Mouse (Mus musculus): ENCODE measurements at regions not wholly inside any gene's neighbourhood (a gene's known extent, or its start where the extent isn't known, plus 50 kb on each side); places are given as distances from the start of the nearest gene placed in this dataset.

DNA sequence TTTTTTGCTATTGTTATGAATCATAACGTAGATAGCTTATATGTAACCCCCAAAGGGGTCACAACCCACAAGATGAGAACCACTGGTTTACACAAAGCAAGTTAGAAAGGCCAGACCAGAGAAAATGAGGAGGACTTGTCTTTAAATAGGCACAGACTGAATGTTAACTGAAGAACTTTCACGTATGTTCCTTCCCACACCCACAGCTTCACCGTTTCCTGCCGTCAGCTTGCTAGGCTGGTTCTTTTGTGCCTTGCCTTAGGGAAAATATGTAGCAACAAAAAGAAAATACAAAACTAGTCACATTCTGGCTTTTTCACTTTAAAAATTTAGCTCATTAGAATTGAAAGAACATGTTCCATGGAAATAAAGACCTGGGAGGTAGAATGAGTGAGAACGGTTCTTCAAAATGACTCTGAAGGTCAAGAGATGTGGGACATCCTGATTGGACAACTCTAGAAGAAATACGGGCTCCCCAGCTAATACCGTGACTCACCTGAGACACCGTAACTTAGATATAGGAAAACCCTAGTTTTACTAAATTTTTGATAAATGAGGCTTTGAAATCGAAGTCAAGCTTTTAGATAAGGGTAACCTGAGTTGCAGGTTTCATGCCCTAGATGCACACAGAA lies 57.2 kb upstream of the Gm47985 start:
- H3K36me3 ChIP-seq (ENCODE audit: control insufficient read depth, insufficient read depth, low read length), result no peaks in the 10 kb centered on the region
- no peaks in the 10 kb centered on the region for H3K9me3 ChIP-seq (ENCODE audit: control insufficient read depth, low read length)
- H3K4me3 ChIP-seq (ENCODE audit: low read length), result no peak overlapping the region
- no peak for ATAC-seq
- no peak overlapping the region for H3K9ac ChIP-seq (ENCODE audit: low read depth, low read length)
- H3K4me2 ChIP-seq (ENCODE audit: low read length), result no peak overlapping the region
- H3K27me3 ChIP-seq (replicated peaks; ENCODE audit: control insufficient read depth, insufficient read depth, low read length), result no peaks in the 10 kb centered on the region
- WGBS, result 89% methylated on average over 9 of the region's 9 CpGs
- no peaks in the 10 kb centered on the region for H3K4me1 ChIP-seq (ENCODE audit: control insufficient read depth, insufficient read depth, low read depth, low read length)
- H3K27ac ChIP-seq (ENCODE audit: low read depth, low read length), result no peak overlapping the region

DNA sequence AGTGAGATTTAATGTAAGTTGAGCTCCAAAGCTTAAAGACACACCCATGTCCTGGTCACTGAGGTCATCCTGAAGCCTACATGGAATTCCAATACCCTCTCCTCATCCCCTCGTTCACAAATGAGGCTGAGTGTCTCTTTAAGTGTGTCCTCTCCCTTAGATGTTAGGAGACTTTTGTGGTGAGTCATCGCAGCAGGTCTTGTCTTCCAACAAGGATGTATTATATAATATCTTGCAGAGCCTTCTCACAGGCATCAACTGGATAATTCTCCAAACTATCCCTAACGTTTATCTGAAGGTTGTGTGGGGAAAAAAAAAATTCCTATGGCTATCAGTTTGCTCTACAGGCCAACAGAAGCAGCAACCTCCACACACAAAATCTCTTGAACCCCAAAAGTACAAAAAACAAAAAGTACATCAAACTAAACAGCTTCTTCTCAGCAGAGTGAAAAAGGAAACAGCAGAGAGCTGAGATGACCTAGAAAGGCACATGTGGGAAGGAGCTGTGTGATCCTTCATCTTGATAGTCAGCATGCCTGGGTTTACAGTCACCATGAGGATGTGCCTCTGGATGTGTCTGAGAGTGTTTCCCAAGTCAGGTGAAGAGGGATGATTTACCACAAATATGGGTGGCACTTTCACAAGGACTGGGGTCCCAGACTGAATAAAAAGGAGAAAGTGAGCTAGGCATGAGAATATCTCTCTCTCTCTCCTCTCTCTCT lies 56.4 kb upstream of the Gm47985 start:
- no peak for ATAC-seq
- no peaks in the 10 kb centered on the region for H3K36me3 ChIP-seq (ENCODE audit: control insufficient read depth, insufficient read depth, low read length)
- WGBS, result 84% methylated on average over 3 of the region's 3 CpGs

DNA sequence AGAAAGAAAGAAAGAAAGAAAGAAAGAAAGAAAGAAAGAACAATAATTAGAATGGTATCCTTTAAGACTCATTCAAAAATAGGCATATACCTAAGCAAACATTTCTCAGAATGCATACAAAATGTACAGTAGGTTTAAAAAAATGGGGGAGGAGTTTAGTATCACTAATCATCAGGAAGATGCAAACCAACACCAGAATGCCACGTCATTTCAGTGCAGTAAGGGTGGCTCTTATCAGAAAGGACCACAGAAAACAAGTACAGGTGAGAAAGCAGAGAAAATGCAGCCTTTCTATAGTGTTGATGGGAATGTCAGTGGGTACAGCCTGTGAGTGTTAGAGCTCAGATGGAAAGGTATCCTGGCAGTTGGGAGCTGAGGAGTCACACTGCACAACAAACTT lies 55.6 kb upstream of the Gm47985 start:
- no peak overlapping the region for H3K27ac ChIP-seq (ENCODE audit: low read depth, low read length)
- no peak overlapping the region for H3K4me2 ChIP-seq (ENCODE audit: low read length)
- H3K9me3 ChIP-seq (ENCODE audit: control insufficient read depth, low read length), result no peaks in the 10 kb centered on the region
- WGBS, result 56% methylated on average over 1 of the region's 1 CpGs
- no peaks in the 10 kb centered on the region for H3K27me3 ChIP-seq (replicated peaks; ENCODE audit: control insufficient read depth, insufficient read depth, low read length)
- no peak for ATAC-seq
- no peak overlapping the region for H3K4me3 ChIP-seq (ENCODE audit: low read length)
- no peak overlapping the region for H3K9ac ChIP-seq (ENCODE audit: low read depth, low read length)
- no peaks in the 10 kb centered on the region for H3K36me3 ChIP-seq (ENCODE audit: control insufficient read depth, insufficient read depth, low read length)
- no peaks in the 10 kb centered on the region for H3K4me1 ChIP-seq (ENCODE audit: control insufficient read depth, insufficient read depth, low read depth, low read length)

More for the DNA sequence above, 56.4 kb upstream of the Gm47985 start:
- Histone ChIP-seq H3K9ac (ENCODE audit: low read depth, low read length) (no peak overlapping the region), H3K9me3 (ENCODE audit: control insufficient read depth, low read length) (no peaks in the 10 kb centered on the region), H3K27me3 (replicated peaks; ENCODE audit: control insufficient read depth, insufficient read depth, low read length) (no peaks in the 10 kb centered on the region), H3K4me2 (ENCODE audit: low read length) (no peak overlapping the region), H3K4me1 (ENCODE audit: control insufficient read depth, insufficient read depth, low read depth, low read length) (no peaks in the 10 kb centered on the region), H3K27ac (ENCODE audit: low read depth, low read length) (no peak overlapping the region), H3K4me3 (ENCODE audit: low read length) (no peak overlapping the region)

DNA sequence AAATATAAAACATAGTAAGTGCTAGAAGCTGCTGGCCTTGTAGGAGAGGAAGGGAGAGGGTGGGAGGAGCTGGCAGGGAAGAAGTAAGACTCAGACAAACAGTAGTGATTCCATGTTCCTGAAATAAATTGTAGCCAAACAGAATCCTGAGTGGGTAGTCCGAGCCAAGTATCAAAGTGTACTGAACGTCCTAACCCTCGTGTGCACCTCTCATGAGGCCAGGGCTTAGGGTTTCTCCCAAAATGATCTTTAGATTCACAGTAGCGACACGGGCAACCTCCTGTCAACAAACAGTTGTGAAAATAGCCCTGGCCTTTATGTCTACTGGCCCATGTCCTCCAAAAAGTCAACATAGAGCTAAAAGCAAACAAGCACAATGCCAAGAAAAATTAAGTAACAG lies 54.3 kb upstream of the Gm47985 start:
- H3K9ac ChIP-seq (ENCODE audit: low read depth, low read length), result no peak overlapping the region
- no peaks in the 10 kb centered on the region for H3K9me3 ChIP-seq (ENCODE audit: control insufficient read depth, low read length)
- no peak overlapping the region for H3K4me2 ChIP-seq (ENCODE audit: low read length)
- ATAC-seq, result no peak
- H3K27ac ChIP-seq (ENCODE audit: low read depth, low read length), result no peak overlapping the region
- H3K36me3 ChIP-seq (ENCODE audit: control insufficient read depth, insufficient read depth, low read length), result no peaks in the 10 kb centered on the region
- H3K4me1 ChIP-seq (ENCODE audit: control insufficient read depth, insufficient read depth, low read depth, low read length), result no peaks in the 10 kb centered on the region
- no peak overlapping the region for H3K4me3 ChIP-seq (ENCODE audit: low read length)
- H3K27me3 ChIP-seq (replicated peaks; ENCODE audit: control insufficient read depth, insufficient read depth, low read length), result no peaks in the 10 kb centered on the region
- 79% methylated on average over 5 of the region's 5 CpGs for WGBS

DNA sequence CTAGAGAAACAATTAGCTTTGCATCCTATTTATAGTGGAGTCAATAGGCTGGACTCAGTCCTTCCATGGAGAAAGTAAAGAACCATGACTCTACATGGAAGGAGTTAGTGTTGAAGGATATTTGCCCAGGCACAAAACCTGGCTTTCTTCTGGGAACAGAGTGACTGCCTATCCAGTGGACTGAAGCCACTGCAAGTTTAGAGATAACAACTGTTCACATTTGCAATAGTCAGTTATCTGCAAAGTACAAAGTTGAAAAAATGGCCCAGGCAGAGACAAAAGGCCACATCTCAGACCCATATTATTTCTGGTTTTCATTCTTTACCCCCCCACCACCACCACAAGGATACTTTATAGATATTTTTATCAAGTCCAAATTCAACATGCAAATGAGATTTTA lies 53.4 kb upstream of the Gm47985 start:
- no peaks in the 10 kb centered on the region for H3K9me3 ChIP-seq (ENCODE audit: control insufficient read depth, low read length)
- H3K27me3 ChIP-seq (replicated peaks; ENCODE audit: control insufficient read depth, insufficient read depth, low read length), result no peaks in the 10 kb centered on the region
- no peak overlapping the region for H3K9ac ChIP-seq (ENCODE audit: low read depth, low read length)
- H3K4me1 ChIP-seq (ENCODE audit: control insufficient read depth, insufficient read depth, low read depth, low read length), result no peaks in the 10 kb centered on the region
- no peak overlapping the region for H3K4me2 ChIP-seq (ENCODE audit: low read length)
- no peak overlapping the region for H3K27ac ChIP-seq (ENCODE audit: low read depth, low read length)
- H3K36me3 ChIP-seq (ENCODE audit: control insufficient read depth, insufficient read depth, low read length), result no peaks in the 10 kb centered on the region
- no peak for ATAC-seq
- no peak overlapping the region for H3K4me3 ChIP-seq (ENCODE audit: low read length)

DNA sequence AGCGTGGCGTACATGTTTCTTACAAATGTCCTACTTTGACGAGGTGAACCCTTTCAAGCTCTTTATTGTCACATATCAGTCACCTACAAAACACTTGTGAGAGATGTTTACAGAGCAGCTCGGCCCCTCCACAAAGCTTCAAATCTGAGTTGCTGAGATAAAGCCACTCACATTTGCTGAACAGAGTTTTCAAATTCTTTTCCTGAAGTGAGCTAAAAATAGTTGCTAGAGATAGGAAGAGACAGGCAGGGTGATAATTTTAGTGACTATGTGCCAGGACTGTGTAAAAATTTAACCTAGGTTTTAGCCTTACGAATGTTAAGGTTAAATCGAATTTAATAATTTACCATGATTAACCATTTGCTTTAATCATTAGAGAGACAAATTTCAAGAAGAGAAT lies 52.3 kb upstream of the Gm47985 start:
- Histone ChIP-seq H3K27me3 (replicated peaks; ENCODE audit: control insufficient read depth, insufficient read depth, low read length) (no peaks in the 10 kb centered on the region), H3K4me1 (ENCODE audit: control insufficient read depth, insufficient read depth, low read depth, low read length) (no peaks in the 10 kb centered on the region), H3K9ac (ENCODE audit: low read depth, low read length) (no peak overlapping the region), H3K27ac (ENCODE audit: low read depth, low read length) (no peak overlapping the region), H3K9me3 (ENCODE audit: control insufficient read depth, low read length) (no peaks in the 10 kb centered on the region), H3K4me2 (ENCODE audit: low read length) (no peak overlapping the region), H3K4me3 (ENCODE audit: low read length) (no peak overlapping the region), H3K36me3 (ENCODE audit: control insufficient read depth, insufficient read depth, low read length) (no peaks in the 10 kb centered on the region)
- no peak for ATAC-seq
- WGBS, result 83% methylated on average over 6 of the region's 6 CpGs

DNA sequence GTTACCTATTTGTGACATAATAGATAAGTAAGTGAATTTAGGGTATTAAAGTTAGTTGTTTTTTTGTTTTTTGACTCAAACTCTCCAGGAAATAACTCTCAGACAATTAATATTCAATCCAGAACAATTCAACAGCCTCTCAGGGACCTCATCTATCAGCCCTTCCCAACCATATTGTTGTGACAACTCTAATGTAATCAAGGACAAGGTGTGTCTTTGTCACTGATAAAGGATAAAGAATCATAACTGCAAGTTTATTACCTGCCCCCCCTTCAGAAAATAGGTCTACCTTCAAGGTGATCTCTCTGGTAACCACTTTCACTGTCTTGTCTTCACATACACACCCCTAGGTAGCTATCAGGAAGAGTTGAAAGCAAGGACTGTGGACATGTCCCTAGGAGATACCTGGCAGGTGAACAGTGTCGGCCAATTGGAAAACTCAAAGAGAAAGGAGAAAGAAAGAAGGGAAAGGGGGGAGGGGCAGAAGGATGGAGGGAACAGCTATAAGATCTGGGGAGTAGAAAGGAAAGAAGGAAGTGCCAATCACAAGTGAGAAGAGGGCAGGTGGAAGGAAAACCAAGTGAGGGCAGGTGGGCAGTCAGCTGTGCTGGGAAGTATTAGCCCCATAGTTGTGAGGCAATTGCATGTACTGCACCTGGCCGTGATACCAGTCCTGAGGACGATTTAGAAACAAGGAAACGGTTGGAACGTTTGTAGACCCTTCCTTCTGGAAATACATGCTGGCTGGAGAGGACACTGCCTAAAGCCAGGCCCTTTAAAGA lies 51.3 kb upstream of the Gm47985 start:
- H3K4me3 ChIP-seq (ENCODE audit: low read length), result no peak overlapping the region
- 85% methylated on average over 5 of the region's 5 CpGs for WGBS
- no peak overlapping the region for H3K9ac ChIP-seq (ENCODE audit: low read depth, low read length)
- H3K27ac ChIP-seq (ENCODE audit: low read depth, low read length), result no peak overlapping the region
- no peak for ATAC-seq
- H3K27me3 ChIP-seq (replicated peaks; ENCODE audit: control insufficient read depth, insufficient read depth, low read length), result no peaks in the 10 kb centered on the region
- no peaks in the 10 kb centered on the region for H3K9me3 ChIP-seq (ENCODE audit: control insufficient read depth, low read length)
- H3K4me1 ChIP-seq (ENCODE audit: control insufficient read depth, insufficient read depth, low read depth, low read length), result no peaks in the 10 kb centered on the region
- H3K36me3 ChIP-seq (ENCODE audit: control insufficient read depth, insufficient read depth, low read length), result no peaks in the 10 kb centered on the region
- no peak overlapping the region for H3K4me2 ChIP-seq (ENCODE audit: low read length)

DNA sequence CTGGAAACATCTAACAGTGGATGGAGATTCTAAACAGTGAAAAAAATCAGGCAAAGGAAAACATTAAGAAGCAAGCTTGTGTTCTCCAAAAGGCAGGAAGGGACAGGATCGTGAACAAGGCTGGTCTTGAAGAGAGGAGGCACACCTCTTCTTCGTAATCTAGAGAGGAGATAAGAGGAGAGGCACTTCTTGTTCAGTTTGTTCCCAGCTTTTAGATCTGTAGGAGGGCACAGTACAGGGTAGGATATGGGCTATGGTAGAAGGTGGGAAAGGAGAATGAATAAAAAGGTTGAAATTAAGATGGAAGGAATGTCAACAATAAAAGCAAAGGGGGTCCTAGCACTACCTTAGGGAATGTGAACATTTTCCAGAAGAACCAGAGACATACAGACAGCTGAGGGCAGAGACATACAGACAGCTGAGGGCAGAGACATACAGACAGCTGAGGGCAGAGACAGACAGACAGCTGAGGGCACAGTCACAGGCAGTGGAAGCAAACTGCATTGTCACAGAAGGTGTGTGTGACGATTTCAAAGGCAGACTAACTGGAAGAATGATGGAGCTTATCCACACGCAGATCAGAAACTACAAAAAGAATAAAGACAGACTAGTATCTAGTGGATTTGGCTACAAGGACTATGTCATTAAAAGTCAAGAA lies 50.6 kb upstream of the Gm47985 start:
- Histone ChIP-seq H3K4me1 (ENCODE audit: control insufficient read depth, insufficient read depth, low read depth, low read length) (no peaks in the 10 kb centered on the region), H3K9me3 (ENCODE audit: control insufficient read depth, low read length) (no peaks in the 10 kb centered on the region), H3K27me3 (replicated peaks; ENCODE audit: control insufficient read depth, insufficient read depth, low read length) (no peaks in the 10 kb centered on the region), H3K4me3 (ENCODE audit: low read length) (no peak overlapping the region), H3K9ac (ENCODE audit: low read depth, low read length) (no peak overlapping the region), H3K4me2 (ENCODE audit: low read length) (no peak overlapping the region), H3K36me3 (ENCODE audit: control insufficient read depth, insufficient read depth, low read length) (no peaks in the 10 kb centered on the region), H3K27ac (ENCODE audit: low read depth, low read length) (no peak overlapping the region)
- ATAC-seq, result no peak
- 86% methylated on average over 4 of the region's 4 CpGs for WGBS
